Mouse (Mus musculus) heart, embryonic 11.5 days (tissue): ENCODE measurements around the gene Gm10260. TPM values are rescaled to one million over a fixed set of nuclear protein-coding genes. Genes with fewer than 3 reads are reported as not detected.

Experiments used
- ATAC-seq: fragments of 200-750 bp; cut with Nextera tagmentation; replicated peaks from 2 replicates; pipeline ENCODE4 v1.8.0; 2017; ENCODE audit warnings: moderate library complexity; ENCODE audit not compliant: insufficient number of reproducible peaks, low FRiP score, low TSS enrichment
- H3K27ac ChIP-seq: fragments of 300-500 bp; sonication (generic); 2 replicates; pipeline ENCODE4 v1.5.1; 2014; ENCODE audit warnings: mild to moderate bottlenecking, low read depth, low read length
- H3K27me3 ChIP-seq: fragments of 300-500 bp; sonication (generic); 2 replicates; pipeline ENCODE4 v1.6.1; 2014; ENCODE audit warnings: mild to moderate bottlenecking, low read length, mixed read lengths; ENCODE audit not compliant: control insufficient read depth, insufficient read depth
- H3K36me3 ChIP-seq: fragments of 300-500 bp; sonication (generic); 2 replicates; pipeline ENCODE4 v1.6.1; 2014; ENCODE audit warnings: mild to moderate bottlenecking, low read length, moderate library complexity, mixed read lengths; ENCODE audit not compliant: control insufficient read depth, insufficient read depth
- H3K4me1 ChIP-seq: fragments of 300-500 bp; sonication (generic); 2 replicates; pipeline ENCODE4 v1.6.1; 2014; ENCODE audit warnings: low read length; ENCODE audit not compliant: control insufficient read depth, insufficient read depth
- H3K4me2 ChIP-seq: fragments of 300-500 bp; sonication (generic); 2 replicates; pipeline ENCODE4 v1.6.1; 2014; ENCODE audit warnings: mild to moderate bottlenecking, moderate library complexity
- H3K4me3 ChIP-seq: fragments of 300-500 bp; sonication (generic); 2 replicates; pipeline ENCODE4 v1.5.1; 2014; ENCODE audit warnings: low read depth, low read length
- H3K9ac ChIP-seq: fragments of 300-500 bp; sonication (generic); 2 replicates; pipeline ENCODE4 v1.6.1; 2014; ENCODE audit warnings: mild to moderate bottlenecking, low read depth, low read length, moderate library complexity
- H3K9me3 ChIP-seq: fragments of 300-500 bp; sonication (generic); replicated peaks from 2 replicates; pipeline ENCODE4 v1.6.1; 2016; ENCODE audit warnings: low read length; ENCODE audit not compliant: control insufficient read depth
- WGBS: fragments of 180-500 bp; shearing (Covaris S2); extraction: QIAGEN DNeasy Blood & Tissue Kit; methylation state at CpG from one replicate; pipeline ENCODE4 v1.1.7; 2014; ENCODE audit not compliant: insufficient replicate concordance; 5-methylcytosine and 5-hydroxymethylcytosine counted together
- polyA plus RNA-seq: library from polyadenylated mRNA; unstranded; fragments of >200 nt; fragmentation: Nextera tagmentation; extraction: Ambion mirVana; gene quantifications from 2 replicates; pipeline ENCODE4 v1.2.1, GENCODE M21; 2014

Gm10260 gene
- polyA plus RNA-seq, result 1.9 and 3.1 TPM in 2 replicates

DNA sequence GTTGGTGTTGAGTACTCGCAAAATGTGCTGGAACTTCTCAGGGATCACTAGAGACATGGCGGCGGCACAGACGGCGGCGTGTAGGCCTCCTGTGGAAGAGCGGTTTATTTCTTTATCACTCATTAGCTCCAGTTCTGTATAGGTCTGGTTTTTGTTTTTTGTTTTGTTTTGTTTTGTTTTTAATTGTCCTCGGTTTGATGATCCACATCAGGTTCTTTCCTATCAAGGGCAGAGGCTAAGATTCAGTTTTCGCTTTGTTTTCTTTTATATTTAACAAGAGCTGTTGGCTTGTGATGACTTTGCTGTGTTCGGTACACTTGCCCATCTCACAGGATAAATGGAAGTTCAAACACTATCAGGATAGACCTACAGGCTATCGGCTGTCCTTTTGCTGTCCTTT, at the start of gene Gm10260:
TSS of gene Gm10260 (minus strand) at position 101 of the 400 bp plus-strand sequence.
- H3K27me3 ChIP-seq, result no peaks in the 10 kb centered on the region
- no peaks in the 10 kb centered on the region for H3K36me3 ChIP-seq
- H3K27ac ChIP-seq, result no peak within 1 kb of the TSS
- H3K4me1 ChIP-seq, result peaks cover 8% of the 10 kb centered on the region; the same call in 1 of the 2 replicates
- H3K9ac ChIP-seq, result no peak within 1 kb of the TSS
- no peaks in the 10 kb centered on the region for H3K9me3 ChIP-seq
- H3K4me3 ChIP-seq, result no peak within 1 kb of the TSS
- 89% methylated on average over 10 of the region's 11 CpGs for WGBS
- ATAC-seq, result no peak
- H3K4me2 ChIP-seq, result no peak within 1 kb of the TSS

DNA sequence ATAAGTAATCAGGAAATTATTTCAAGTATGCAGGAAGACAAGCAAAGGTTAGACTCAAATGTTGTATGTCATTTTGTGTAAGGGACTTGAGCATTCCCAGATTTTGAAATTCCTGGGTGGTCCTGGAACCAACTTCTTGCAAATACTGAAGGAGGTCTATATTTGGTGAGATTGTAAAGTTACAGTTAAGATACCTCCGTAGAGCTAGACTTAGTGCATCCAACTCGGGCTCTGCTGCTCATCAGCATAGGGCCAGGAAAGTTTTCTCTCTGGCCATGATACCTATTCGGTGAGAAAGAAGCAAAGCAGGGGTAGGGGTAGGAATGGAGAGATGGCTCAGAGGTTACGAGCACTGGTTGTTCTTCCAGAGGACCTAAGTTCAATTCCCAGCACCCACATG, 49.4 kb upstream of the Gm10260 start:
- no peaks in the 10 kb centered on the region for H3K9me3 ChIP-seq
- 87% methylated on average over 4 of the region's 4 CpGs for WGBS
- H3K36me3 ChIP-seq, result no peaks in the 10 kb centered on the region
- H3K4me3 ChIP-seq, result no peak overlapping the region
- no peaks in the 10 kb centered on the region for H3K4me1 ChIP-seq
- ATAC-seq, result no peak
- no peak overlapping the region for H3K9ac ChIP-seq
- H3K27ac ChIP-seq, result no peak overlapping the region
- no peaks in the 10 kb centered on the region for H3K27me3 ChIP-seq
- no peak overlapping the region for H3K4me2 ChIP-seq

DNA sequence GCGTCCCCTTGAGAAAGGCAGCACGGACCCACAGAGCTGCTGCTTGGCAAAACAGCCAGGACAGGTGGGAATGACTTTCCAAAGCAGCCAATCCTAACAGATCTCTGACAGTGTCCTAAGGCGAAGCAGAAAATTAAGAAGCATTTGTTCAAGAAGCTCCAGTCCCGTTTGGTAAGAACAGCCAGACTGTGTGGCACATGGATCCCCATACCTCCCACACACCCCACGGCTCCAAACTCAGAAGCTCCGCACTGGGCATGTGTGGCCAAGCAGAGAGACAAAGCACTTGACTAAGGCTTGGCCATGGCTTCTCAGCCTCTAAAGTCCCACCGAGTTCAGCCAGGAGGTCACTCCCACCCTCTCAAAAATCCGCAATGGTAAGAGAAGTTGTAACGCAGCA, 45.5 kb upstream of the Gm10260 start:
- Histone ChIP-seq H3K27ac (no peak overlapping the region), H3K36me3 (no peaks in the 10 kb centered on the region), H3K27me3 (no peaks in the 10 kb centered on the region), H3K9ac (no peak overlapping the region), H3K9me3 (no peaks in the 10 kb centered on the region), H3K4me1 (peaks cover under 1% of the 10 kb centered on the region; the same call in 1 of the 2 replicates), H3K4me2 (no peak overlapping the region), H3K4me3 (no peak overlapping the region)
- ATAC-seq, result no peak
- 78% methylated on average over 9 of the region's 9 CpGs for WGBS

DNA sequence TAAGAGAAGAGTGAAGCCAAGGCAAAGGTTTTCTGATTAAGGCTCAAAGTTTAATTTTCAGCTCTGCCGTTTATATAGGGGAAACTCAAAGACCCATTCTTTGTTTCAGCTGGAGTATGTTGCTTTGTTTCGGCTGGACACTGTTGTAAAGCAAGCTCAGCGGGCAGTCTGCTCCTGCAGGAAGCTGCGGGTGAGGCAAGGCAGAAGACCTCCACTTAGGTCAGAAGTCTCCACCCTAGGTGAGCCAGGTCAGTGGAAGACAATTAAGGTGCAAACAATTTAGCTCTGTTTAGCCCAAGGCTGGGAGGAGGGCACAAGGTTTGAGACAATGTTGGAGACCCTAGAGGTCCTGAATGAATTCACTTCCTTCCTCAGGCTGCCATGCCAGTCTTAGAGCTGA, 42.0 kb upstream of the Gm10260 start:
- no peak overlapping the region for H3K4me2 ChIP-seq
- WGBS, result 70% methylated on average over 4 of the region's 4 CpGs
- no peak for ATAC-seq
- H3K36me3 ChIP-seq, result no peaks in the 10 kb centered on the region
- no peak overlapping the region for H3K4me3 ChIP-seq
- H3K9me3 ChIP-seq, result no peaks in the 10 kb centered on the region
- no peak overlapping the region for H3K9ac ChIP-seq
- H3K27ac ChIP-seq, result no peak overlapping the region
- H3K4me1 ChIP-seq, result peaks cover 2% of the 10 kb centered on the region; the same call in 1 of the 2 replicates
- no peaks in the 10 kb centered on the region for H3K27me3 ChIP-seq

DNA sequence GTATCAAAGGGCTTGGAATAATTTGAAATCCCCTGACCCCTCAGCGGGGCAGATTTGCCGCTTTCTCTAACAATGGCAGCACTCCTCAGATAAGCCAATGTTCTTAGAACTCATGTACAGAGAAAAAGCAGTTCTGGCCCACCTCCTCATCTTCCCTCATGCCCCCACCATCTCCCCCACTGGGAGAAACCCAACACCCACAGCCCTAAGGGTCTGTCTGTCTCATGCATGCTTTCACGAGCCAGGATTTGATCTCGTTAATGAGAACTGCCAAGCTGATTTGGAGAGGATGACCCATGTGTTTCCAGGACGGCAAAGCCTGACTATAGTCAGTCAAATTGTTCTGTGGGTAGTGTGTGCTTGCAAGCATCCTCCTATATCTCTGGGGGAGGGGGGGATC, 37.0 kb upstream of the Gm10260 start:
- 54% methylated on average over 5 of the region's 5 CpGs for WGBS
- H3K27me3 ChIP-seq, result no peaks in the 10 kb centered on the region
- no peak overlapping the region for H3K4me3 ChIP-seq
- no peak for ATAC-seq
- H3K4me2 ChIP-seq, result no peak overlapping the region
- H3K9me3 ChIP-seq, result no peaks in the 10 kb centered on the region
- peaks cover 7% of the 10 kb centered on the region for H3K4me1 ChIP-seq
- H3K27ac ChIP-seq, result no peak overlapping the region
- no peak overlapping the region for H3K9ac ChIP-seq
- H3K36me3 ChIP-seq, result no peaks in the 10 kb centered on the region

DNA sequence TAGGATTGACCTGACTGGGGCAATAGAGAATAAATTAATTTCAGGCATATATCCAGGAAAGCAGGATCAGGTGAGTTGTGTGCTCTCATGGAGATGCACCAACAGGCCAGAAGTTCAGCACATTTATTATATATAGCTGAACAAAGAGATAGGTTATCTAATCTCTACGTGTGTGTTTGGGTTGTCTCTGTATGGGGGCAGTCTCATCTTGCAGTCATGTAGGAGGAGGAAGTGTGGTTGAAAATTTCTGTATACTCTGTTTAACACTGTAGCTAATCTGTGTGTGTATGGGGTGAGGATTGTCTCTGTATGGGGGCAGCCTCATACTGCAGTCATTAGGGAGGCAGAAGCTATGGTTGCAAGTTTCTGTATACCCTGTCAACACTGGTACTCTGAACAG, 34.3 kb upstream of the Gm10260 start:
- Histone ChIP-seq H3K9me3 (no peaks in the 10 kb centered on the region), H3K36me3 (no peaks in the 10 kb centered on the region), H3K27ac (no peak overlapping the region), H3K4me3 (no peak overlapping the region), H3K4me2 (no peak overlapping the region), H3K4me1 (peaks cover 9% of the 10 kb centered on the region), H3K27me3 (no peaks in the 10 kb centered on the region), H3K9ac (no peak overlapping the region)
- WGBS, result 47% methylated on average over 1 of the region's 1 CpGs
- ATAC-seq, result no peak

DNA sequence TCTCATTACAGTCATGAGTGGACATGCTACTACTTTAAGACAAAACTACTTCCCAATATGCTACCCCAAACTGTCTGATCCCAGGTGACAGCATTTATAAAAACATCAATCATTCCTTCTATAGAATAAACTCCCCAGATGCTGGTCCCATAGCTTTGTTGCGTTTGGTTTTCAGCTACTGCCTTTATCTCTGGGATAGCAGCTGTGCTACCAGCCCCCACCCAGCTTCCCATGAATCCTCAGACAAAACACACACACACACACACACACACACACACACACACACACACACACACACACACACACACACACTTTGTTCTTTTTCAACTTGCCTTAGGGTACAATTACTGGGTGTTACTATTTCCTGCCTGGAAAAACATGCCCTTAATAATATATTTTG, 33.5 kb upstream of the Gm10260 start:
- Histone ChIP-seq H3K4me3 (no peak overlapping the region), H3K9ac (no peak overlapping the region), H3K4me1 (peaks cover 9% of the 10 kb centered on the region), H3K4me2 (no peak overlapping the region), H3K9me3 (no peaks in the 10 kb centered on the region), H3K27ac (no peak overlapping the region), H3K27me3 (no peaks in the 10 kb centered on the region), H3K36me3 (no peaks in the 10 kb centered on the region)
- ATAC-seq, result no peak
- WGBS, result 54% methylated on average over 1 of the region's 1 CpGs

DNA sequence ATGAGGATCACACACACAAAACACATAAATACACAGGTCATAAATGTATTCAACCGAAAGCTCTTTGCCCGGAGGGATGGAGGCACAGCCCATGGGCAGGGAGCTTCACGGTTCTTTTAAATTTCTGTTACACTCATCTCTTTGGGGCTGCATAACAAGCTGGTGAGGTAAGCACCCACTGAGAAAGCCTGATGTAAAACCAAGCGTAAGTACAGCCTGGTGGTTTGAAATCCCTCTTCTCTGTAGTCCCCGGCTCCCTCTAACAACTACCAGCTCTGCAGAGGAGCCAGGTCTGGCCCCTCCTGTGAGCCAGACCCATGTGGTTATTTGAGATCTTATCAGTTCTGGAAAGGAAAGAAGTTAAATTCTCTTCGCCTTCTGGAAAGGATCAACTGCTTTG, 31.2 kb upstream of the Gm10260 start:
- 38% methylated on average over 6 of the region's 6 CpGs for WGBS
- no peak for ATAC-seq
- H3K27ac ChIP-seq, result no peak overlapping the region

DNA sequence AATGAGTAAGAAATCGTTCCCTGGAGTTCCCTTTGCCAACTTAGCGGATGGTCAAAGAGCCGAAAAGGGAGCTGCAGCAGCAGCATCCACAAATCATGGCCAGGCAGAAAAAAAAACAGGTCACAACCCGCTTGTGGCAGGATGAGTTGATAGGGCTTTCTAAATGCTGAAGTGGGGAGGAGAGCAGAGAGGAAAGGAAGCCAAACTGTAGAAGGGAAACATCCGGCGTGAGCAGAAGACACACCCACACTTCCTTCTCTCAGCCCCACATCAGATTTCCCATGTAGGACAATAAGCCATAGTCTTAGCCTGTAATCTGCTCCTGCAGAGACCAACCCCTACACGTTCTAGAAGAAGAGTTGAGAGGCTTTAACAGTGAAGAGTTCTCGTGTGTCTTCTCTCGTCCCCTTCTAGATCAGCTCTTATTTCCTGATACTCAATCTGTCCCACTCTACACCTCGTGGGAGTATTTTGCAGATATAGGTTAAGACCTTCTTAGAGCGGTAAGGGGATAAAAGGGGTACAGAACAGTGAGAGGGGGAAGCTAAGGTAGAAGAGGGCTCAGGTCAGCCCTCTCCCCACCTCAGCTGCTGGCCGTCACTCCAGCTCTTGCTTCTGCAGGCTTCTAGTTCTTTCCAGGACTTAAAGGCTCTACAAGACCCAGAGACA, 29.5 kb upstream of the Gm10260 start:
- H3K4me3 ChIP-seq, result no peak overlapping the region
- H3K27ac ChIP-seq, result no peak overlapping the region
- H3K9ac ChIP-seq, result no peak overlapping the region
- H3K27me3 ChIP-seq, result no peaks in the 10 kb centered on the region
- H3K9me3 ChIP-seq, result no peaks in the 10 kb centered on the region
- H3K36me3 ChIP-seq, result no peaks in the 10 kb centered on the region
- H3K4me1 ChIP-seq, result peaks cover 4% of the 10 kb centered on the region; the same call in 1 of the 2 replicates
- ATAC-seq, result no peak
- H3K4me2 ChIP-seq, result no peak overlapping the region
- 58% methylated on average over 12 of the region's 12 CpGs for whole genome bisulfite sequencing

More for the DNA sequence above, 31.2 kb upstream of the Gm10260 start:
- Histone ChIP-seq H3K36me3 (no peaks in the 10 kb centered on the region), H3K9me3 (no peaks in the 10 kb centered on the region), H3K4me1 (peaks cover 9% of the 10 kb centered on the region), H3K9ac (no peak overlapping the region), H3K27me3 (no peaks in the 10 kb centered on the region), H3K4me2 (no peak overlapping the region), H3K4me3 (no peak overlapping the region)
